Mouse (Mus musculus) ovary, postnatal 10 days (tissue): ENCODE measurements around the gene Mical2.

ENCODE experiments used
- DNase-seq: peaks from one replicate; pipeline ENCODE4 v3.0.0; 2022; ENCODE audit warnings: low spot score

The Mical2 gene

DNA sequence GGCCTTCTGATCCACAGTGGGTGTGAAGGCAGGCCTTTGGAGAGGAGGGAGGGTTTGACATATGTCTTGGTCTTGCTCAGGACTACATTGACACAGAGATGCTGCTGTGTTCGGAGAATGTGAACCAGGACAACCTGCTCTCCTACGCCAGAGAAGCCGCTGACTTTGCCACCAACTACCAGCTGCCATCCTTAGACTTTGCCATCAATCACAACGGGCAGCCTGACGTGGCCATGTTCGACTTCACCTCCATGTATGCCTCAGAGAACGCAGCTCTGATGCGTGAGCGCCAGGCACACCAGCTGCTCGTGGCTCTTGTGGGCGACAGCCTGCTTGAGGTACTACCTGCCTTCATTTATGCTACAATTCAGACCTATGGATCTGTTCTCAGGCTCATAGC, 92.7 kb downstream of the Mical2 start:
- no peak for DNase-seq

DNA sequence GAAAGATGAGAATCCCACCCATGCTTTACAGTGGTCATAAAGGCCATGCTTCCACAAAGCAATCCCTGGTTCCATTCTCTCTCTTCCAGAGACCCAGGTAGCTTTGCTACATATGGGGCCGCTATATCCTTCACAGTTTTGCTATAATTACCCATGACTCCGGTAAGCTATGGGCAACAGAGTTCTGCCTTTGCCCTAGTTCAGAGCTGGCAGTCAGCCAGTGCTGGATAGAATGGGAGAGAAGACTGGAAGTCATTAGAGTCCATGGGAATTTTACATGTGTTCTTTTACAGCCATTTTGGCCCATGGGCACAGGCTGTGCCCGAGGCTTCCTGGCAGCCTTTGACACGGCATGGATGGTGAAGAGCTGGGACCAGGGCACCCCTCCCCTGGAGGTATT, 93.8 kb downstream of the Mical2 start:
- DNase-seq = no peak

DNA sequence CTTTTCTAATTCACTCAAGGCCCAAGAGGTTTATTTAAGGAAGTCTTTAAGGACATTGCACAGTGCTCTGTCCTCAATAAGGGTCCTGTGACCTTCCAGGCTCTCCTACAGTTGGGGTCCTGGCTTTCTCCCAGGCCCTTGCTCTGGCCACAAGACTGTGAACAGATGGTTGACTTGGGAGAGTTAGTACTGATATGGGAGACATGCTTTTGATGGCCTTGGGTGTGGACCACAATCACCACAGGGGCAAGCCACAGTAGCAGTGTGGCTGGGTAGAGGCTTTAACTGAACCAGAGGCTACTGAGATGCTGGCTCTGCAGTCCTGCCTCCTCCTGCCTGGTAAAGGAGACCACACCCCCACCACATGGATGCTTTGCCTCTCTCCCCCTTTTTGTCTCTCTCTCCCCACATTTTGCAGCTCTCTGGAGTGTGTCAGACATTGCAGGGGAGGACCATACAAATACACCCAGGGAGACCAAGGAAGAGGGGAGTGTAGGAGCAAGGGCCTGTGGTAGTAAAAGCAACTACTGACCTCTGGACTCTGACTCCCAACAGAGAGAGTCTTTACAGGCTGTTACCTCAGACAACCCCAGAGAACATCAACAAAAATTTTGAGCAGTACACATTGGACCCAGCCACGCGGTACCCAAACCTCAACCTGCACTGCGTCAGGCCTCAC, 94.5 kb downstream of the Mical2 start:
- no peak for DNase-seq

DNA sequence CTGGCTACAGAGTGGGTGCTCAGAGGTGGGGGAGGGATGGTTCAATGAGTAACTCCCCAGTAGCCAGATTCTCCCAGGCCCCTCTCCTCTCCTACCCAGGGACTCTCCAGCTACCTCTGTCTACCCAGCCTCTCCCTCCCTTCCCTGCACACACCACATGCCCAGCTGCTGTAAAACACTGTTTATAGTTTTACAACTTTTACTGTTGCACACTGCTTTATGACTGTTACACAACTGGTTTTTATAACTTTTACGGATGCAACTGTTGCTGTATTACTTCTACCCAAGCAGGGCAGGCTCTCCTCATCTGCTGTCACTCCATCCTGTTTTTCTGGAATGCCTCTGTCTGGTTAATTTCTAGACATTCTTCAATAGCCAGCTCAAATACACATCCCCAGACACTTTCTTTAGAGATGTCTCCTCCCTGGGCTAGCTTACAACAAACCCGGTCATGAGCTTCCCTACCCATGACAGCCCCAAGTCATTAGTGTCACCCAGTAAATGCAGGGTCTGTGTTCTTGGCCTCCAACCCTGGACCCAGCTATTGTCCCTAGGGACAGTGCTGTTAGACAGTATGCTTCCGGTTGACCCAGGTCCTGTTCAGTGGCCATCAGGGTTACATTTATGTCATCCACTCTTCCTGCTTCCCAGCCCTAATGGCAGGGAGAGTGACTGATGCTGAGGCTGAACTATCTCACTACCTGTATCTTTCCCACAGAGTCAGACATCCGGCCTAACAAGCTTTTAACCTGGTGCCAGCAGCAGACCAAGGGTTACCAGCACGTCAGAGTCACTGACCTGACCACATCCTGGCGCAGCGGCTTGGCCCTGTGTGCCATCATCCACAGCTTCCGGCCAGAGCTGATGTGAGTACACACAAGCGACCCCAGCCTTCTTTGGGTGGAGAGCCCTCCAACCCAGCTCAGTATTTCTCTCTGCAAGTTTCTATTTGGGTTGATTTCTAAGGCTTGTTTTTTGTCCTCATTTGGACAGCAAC, 96.4 kb downstream of the Mical2 start:
- no peak for DNase-seq

DNA sequence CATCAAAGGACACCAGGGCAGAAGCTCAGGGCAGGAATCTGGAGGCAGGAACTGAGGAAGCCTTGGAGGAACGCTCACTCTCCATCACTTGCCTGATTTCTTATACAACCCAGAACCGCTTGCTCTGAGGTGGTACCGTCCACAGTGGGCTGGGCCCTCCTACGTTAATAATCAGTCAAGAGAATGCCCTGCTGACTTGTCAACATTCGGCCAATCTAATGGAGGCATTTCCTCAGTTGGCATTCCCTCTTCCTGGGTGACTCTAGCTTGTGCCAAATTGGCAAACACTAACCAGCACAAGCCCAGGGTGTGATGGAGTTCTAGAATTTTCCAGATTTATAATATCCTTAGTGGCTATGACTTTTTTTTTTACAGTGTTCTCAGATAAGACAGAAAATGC, 98.9 kb downstream of the Mical2 start:
- DNase-seq = no peak

DNA sequence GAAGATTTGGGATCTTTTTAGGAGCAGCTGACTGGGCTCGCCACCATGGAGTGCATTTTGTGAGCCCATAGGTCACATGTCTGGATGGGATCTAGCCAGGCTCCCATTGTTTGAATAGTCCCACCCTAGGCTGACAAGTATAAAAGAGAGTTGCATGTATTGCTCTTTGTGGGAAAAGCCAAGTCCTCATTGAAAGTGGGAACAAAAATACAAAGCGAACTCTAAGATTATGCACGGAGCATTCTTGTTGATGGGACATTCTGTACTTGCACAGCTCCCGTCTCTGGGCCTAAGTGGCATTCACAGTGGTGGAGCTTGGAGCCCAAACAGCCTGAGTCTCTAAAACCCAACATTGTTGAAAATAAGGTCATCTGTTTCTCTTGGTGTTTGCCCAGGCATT, 101.2 kb downstream of the Mical2 start:
- DNase-seq = no peak

DNA sequence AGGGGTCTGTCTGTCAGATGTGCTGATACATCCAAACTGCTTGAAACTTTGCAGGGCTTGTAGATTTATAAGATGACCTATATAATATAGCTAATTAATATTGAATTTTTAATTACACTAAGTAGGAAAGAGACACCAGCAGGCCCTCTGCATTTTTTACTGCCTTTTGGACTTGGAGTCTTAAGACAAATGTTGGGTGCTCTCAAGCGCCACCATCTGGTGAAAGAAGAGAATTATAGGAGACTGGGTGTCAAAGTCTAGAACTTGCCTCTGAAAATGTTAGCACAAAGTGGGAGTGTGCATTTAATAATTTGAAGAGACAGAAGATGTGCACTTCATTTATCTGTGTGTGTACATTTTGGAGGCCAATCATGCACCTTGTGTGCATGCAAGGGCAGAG, 103.3 kb downstream of the Mical2 start:
- no peak for DNase-seq

DNA sequence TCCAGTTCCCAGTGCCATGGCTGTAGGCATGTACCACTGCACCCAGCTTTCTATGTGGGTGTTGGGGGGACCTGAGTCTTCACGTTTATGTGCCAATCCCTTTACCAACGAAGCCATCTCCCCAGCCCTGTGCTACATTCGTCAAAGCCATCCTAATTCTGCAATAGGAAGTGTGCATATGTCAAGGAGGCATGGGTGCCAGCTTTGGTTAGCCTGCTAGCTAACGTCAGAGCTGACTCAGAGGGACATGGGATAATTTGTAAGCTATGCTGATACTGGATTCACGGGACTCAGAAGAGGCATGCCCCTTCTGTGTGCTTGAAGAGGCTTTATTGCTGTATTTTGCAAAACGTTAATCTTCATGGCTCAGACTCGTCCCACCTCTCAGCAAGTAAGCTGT, 103.8 kb downstream of the Mical2 start:
- no peak for DNase-seq

DNA sequence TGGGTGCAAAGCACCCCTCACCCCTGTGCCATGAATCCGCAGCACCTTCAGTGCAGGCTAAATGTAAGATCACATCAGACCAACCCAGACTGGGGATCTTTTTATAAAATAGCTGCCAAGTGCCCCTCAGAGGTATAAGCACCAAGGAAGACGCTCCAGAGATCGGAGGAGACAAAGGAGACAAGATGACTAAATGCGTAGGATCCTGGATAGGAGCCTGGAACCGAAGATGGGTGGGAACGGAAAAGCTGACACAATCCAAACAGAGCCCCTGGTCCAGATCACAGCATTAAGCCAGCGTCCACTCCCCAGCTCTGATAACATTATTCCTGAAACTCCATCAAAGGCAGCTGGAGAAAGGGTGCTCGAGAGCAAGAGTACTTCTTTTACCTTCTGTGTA, 105.3 kb downstream of the Mical2 start:
- DNase-seq = no peak

DNA sequence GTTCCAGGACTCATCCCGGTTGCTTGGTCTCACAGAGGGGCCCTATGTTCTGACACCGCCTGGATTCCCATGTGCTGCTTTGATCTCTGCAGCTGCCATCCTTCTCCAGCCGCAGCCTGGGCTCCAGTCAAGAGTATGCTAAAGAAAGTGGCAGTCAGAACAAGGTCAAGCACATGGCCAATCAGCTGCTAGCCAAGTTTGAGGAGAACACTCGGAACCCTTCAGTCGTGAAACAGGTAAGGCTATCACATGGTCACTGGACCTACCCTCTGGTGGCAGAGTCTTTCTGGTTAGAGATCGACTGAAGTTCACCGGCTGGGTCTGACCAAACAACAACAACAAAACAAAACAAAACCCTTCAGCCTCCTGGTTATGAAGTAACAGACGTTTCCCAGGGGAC, 106.1 kb downstream of the Mical2 start:
- no peak for DNase-seq

DNA sequence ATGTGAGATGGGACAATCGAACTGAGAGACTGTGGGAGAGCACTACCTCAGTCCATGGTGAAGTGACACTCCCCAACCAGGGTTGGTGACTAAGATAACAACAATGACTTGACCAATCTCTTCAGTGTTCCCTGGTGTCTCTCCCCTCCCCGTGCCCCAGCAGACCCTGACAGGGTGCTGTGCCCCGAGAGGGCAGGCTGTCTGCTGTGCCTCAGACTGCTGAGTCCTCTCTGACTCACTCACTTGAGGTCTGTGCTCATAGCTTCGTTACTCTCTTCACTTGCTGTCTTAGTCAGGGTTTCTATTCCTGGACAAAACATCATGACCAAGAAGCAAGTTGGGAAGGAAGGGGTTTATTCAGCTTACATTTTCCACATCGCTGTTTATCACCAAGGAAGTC, 106.8 kb downstream of the Mical2 start:
- DNase-seq = no peak

DNA sequence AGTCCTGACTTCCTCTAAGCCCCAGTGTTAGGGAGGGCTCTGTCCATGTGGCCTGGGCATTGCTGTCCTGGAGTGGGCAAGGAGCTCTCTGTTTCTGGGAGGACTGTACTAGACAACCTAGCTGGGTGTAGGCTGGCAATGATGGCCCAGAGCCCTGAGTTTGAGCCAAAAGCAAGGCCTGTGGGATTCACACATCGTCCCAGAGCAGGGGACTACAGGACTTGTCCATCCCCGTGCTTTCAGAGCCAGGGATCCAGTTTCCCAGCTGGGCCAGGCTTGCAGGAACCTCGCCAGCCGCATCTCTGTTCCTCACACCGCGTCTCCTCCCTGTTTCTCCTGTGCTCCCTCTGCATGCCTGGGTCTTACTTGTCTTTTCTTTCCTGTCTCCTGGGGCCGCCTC, 107.7 kb downstream of the Mical2 start:
- DNase-seq = no peak

DNA sequence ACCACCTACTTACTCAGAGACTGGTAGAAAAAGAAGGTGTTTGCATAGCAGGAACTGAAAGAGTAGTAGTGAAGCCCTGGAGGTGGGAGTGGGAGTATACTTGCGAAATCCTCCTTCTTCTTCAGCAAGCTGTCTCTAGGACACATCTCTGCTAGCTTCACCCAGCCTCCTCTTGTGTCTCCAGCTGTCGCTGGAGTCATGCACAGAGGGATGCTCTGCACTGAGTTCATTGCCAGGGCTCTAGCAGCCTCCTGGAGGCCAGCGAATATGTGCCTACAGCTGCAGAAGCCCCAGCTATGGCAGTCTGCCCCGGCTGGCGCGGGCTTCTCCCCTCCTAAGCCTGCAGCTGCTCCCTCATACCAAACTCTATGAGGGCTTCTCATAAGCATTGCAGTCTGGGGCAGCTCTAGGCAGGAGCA, 110.6 kb downstream of the Mical2 start:
- no peak for DNase-seq

DNA sequence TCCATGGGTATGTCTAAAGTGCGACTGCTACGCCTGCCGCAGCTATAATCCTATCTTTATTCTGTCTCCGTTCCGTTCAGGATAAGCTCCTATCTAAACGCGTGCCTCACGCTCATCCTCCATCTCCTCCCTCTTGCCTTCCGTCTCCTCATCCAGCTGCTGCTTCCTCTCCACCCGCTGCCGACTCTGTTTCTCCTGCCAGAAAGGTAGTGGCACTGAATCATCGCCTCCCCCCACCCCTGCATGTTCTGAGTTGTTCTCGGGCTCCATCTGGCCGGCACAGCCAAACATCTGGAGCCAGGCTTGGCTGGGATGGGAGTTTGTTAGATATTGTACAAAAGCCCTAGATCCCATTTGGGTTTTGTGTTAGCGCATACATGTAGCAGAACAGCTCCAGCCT, 111.1 kb downstream of the Mical2 start:
- DNase-seq = no peak

DNA sequence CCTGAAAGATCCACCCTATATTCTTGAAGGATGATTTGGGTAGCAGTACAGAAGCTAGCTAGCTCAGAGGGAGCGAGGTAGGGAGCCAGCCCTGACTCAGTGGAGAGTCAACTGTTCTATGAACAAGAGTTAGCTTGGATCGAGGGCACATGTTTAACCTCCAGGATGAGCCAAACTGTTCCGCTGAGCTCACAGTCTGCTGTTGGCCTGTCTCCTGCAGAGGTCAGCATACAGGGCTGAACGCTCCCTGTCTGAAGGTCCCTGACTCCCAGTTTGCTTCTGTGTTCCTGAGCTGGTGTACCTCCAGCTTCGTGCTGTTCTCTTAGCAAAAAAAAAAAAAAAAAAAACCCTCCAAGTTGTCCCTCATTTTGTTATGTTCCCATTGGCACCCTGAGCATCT, 112.1 kb downstream of the Mical2 start:
- DNase-seq = no peak

DNA sequence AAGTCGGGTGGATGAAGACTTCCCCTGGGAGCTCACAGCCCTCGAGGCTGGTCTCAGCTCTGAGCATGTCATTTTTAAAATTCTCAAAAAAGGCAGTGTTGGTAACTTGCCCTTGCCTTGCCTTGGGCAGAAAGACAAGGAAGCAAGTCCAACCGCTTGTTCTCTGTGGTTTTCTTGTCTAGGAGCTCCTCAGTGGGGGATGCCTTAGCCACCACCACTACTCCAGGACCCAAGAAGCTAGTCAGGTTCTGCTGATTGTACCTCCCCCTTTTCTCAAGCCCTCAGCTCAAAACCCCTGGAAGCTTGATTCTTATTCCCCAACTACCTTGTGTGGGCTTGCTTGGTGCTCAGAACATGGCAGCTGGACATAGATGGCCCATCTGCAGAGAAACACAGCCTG, 115.4 kb downstream of the Mical2 start:
- no peak for DNase-seq

DNA sequence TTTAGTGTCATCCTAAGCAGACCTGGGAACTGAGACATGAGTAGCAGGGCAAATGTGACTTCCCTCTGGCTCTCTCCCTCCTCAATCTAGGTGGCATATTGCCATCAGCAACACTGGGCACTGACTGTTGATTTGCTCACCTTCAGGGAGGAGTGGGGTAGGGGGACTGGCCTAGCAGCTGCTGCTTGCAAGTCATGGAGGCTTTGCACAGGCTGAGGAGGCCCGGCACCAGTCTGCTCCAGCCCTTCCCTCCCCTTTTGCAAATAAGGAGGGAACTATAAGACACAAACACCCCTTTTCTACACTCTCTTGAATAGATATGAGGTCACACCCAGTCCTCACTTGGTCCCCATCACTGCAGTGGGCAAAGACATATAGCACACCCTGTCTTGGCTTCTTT, 120.0 kb downstream of the Mical2 start:
- DNase-seq = no peak

DNA sequence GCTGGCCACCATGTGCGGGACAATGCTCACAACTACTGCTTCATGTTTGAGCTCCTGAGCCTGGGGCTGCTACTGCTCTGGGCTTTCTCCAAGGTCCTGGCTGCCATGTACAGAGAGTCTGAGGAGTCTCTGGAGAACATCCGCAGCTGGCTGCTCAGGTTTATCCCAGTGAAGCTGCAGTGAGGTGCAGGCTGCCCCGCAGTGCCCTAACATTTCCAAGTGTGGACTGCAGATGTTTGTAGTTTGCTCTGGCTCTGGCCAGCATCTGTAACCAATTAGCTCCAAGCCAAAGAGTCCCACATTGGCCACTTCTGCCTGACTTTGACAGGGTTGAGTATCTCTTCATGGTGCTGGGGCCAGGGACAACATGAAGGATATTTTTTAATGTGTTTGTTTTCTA, 125.9 kb downstream of the Mical2 start:
- DNase-seq = no peak

DNA sequence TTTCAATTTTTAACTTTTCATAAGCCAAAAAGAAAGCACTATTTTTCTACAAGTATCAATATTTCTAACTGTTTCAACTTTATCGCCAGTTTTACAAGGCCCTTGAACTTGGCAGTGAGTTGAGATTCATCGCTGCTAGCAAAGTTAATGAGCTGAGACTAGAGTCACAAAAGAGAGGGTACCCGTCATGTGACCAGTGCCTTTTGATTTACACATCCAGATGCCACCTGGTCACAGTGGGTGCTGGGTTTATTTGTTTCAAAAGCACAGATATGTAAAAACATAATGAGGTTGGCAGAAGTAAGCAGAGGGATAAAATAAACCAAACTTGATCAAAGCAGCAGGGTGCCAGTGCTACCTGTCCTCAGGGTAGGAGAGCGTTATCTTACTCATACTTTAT, 126.3 kb downstream of the Mical2 start:
- DNase-seq = no peak

DNA sequence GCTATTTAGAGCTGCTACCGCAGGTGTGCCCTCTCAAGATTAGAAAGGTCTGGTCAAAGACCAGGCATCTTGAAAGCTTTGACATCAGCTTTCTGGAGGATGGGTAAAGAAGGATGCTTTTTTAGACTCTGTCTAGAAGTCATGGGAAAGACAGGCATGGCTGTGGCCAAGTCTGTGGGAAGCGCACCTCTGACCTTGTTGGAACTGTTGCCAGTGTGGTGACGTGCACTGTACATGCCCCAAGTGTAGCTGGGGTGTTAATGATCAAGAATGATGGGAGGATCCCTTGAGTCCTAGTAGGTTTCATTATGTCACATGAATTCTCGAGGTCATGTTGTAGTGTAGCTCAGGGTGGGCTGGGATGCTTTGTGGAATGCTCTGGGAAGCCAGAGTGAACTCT, 127.4 kb downstream of the Mical2 start:
- no peak for DNase-seq

DNA sequence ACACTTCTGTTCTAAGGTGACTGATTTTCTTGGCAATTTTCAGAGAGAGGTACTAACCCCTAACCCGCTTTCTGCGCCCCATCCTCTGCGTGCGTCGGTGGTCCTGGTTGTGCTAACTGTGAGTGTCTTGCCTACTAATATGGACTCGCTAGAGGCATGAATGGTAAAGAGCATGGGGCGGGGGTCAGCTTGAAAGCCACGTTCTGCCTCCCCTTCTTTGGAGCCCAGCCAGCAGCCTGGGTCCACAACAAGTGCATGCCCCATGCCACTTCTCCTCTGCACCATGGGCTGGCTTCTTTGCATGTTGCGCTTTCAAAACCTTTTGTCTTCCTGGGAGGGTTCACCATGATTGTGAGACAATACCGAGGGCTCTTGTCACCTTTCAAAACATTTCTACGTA, 128.3 kb downstream of the Mical2 start:
- DNase-seq = no peak

DNA sequence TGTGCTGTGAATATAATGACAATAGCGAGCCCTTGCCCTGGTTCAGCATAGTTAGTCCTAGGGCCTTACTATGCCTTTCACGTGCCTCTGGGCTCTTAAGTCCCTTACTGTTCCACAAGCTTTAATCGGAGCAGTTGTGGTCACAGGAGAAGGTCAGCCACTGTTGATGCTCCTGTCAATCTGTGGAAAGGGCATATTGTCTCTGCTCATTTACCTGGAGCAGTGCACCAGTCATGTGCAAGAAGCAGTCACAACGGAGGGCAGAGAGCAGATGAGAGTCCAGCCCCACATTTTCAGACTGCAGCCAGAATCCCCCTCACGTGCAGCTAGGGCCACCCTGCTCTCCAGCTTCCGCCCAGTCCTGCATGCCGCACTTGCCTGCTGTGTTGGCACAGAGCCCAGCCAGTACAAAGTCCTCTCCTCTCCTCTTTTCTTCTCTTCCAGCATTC, 128.9 kb downstream of the Mical2 start:
- no peak for DNase-seq

DNA sequence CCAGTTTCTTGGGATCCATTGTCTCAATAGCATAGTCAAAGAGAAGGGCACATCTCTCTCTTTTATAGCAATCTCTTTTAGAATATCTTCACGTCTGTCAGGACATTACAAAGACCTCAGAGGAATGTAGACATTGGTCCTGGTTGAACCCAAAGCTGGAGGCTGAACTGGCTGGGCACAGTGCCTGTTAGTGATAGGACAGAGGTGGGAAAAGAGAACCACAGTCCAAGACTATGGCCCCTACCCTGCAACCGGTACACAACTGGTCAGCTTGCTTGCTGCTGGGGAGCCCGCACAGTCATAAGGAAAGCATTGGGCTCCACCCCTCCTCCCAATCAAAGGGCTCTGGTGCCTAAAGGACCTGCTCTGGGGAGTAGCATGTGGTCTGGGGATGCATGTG, 133.9 kb downstream of the Mical2 start:
- no peak for DNase-seq
